Mouse (Mus musculus): Measurements from ENCODE around the gene Zfyve28.

The Zfyve28 gene

GRCm38 (mm10) chr5:34246443-34246842 lies 41.8 kb downstream of the Zfyve28 start:
- no peak for DNase-seq

DNA sequence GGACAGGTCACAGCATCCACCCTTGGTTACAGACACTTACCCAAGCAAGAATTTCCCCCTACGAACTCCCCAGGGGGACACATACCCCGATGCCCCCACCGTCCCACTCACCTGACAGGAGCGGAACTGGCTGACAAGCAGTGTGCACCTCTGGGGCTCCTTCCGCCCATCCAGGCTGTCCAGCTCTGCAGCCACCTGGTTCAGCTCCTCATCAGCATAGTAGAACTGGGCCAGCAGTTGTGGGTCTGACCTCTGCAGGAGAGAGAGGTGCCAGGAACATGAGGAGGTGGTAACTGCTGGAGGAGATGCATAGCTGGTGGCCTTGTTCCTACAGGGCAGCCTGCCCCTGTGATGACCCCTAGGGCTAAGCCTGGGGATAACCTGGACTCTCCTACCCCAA lies 45.2 kb downstream of the Zfyve28 start:
- no peak for DNase-seq

DNA sequence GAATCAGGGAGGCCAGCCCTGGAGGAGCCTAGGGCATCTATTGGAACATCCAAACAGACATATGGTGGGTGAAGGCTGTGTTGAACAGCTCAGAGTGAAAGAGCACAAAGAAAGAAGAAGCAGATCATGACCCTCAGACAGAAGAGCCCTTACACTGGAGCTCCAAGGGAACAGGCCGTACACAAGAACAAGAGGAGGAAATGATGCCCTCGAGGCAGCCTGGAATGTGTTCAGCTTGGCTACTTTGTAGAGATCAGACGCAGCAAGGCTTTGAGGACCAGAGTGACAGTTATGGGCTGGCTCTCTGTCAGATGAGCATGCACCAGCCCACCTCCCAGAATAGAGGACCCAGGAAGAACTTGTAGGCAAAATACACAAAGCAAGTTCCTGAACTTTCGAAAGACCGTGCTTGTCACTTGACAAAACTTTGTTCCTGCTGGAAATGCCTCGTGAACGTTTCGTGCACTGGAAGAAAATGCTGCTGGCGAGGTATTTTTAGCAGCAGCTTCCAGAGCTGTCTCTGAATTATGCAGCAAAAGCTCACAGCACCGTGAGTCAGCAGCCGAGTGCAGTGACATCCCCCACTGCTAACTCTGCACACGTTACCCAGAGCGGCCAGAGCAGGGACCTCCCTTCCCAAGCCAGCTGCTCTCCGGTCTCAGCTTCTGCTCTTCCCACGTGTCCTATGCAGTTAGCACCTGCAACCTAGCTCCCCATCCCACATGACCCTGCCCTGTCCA lies 45.9 kb downstream of the Zfyve28 start:
- peak; percentile 56 for DNase-seq

DNA sequence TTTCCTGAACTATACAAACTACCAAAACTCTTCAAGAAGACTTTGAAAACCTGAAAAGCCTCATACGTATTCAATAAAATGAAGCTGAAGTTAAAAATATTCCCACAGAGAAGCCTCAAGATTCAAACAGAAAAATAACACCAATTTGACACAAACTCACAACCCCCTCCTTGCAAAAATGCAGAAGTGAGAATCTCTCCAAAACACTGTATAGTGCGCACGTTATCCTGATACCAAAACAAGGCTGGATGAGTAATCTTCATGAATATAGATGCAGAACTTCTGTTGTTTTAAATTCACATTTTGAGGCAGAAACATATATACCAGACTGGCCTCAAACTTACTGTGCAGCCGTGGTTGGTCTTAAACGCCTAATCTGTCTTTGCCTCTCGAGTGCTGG lies 49.8 kb downstream of the Zfyve28 start:
- DNase-seq = no peak

- DNase-seq = peak; percentile 62
Measured at GRCm38 (mm10) chr5:34235898-34236420, 52.3 kb downstream of the Zfyve28 start.

GRCm38 (mm10) chr5:34235056-34235455 lies 53.2 kb downstream of the Zfyve28 start:
- DNase-seq = no peak

GRCm38 (mm10) chr5:34233221-34233515 lies 55.1 kb downstream of the Zfyve28 start:
- no peak for DNase-seq

- DNase-seq = no peak
Measured at GRCm38 (mm10) chr5:34232481-34233220, 55.6 kb downstream of the Zfyve28 start.

DNA sequence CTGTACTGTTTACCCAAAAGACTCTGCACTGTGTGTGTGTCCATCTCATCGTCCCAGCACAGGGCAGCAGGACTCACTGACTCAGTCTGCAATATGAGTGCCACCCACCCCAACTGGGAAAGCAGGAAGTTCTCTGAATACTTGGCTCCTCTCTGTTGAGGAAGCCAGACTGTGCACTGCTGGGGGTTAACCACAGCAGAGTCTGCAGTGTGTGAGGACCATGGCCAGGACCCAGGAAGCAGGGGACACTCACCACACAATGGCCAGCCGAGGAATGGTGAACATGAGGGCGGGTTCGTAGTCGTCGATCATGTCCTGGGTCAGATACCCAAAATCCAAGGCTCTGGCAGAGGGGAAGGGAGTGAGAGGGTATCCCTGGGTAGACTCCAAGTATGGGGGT lies 56.3 kb downstream of the Zfyve28 start:
- no peak for DNase-seq

DNA sequence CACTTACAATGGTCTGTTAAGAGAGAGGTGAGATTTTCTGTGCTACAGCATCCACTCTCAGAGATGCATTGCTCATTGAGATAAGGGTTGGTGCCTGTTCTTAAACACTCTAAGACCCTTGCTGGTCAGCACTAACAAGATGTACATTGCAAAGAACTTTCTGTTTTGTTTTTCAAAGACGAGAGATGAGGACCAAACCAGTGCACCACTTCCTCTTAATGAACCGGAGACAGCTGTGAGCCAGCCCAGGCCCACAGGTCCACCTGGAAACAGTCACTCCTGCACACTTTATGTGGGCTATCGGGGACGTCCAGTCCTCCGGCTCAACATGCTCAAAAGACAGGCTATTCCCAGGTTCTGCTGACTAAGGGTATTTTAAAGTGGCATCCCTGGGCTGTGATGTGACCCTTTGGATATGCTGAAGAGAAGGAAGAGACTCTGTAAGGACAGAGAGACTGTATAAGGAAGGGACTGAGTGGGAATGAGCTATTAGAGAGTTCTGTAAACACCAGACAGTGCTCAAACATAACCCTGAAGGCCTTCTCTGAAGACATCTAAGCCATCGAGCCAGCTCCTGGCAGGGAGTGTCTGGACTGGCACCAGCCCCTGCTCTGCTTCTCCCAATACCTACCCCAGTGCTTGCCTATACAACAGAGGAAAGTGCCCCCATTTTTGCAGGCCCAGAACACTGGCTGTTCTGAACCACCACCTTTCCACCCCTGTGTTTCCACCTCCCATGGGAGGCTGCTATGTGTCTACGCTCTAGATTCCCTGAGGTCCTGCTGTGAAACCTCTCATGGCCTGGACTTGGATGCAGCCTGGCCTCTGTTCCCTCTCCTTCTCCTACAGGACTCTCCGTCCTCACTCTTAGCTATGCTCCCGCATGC lies 57.4 kb downstream of the Zfyve28 start:
- DNase-seq = no peak

- no peak for DNase-seq
Measured at GRCm38 (mm10) chr5:34229503-34229902, 58.7 kb downstream of the Zfyve28 start.

DNA sequence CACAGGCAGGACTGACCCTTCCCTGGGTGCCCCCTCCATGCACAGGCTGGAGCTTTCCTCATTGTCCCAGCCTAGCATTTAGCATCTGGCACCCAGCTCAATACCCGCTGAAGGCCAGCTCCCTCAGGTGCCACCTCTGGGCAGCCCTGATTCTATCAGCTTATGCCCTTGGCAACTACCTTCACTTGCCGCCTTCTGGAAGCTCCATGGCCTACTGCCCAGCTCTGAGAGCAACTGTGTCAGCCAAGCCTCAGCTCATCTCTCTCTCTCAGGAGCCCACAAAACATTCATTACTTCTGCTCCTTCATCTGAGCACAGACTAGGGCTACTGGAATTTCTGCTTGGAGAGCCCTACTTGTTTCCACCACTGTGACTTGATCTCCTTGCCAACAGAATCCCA lies 62.7 kb downstream of the Zfyve28 start:
- DNase-seq = no peak

DNA sequence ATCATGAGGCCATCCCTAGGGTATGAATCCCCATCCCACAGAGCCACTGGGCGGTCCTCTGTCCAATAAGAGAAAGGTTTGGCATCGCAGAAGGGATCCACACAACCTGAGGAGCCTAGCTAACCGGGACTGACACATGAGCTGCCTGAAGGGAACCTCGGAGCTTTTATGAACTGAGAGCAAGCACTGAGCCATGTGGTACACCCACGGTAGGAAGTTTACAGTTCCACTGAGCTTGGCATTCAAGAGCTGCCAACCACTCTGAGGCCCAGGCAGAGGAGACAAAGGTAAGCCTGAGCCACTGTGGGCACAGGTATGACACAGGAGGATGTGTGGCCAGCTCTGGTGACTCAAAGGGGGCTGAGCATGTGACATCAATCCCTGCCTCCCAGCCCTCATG lies 63.7 kb downstream of the Zfyve28 start:
- no peak for DNase-seq

DNA sequence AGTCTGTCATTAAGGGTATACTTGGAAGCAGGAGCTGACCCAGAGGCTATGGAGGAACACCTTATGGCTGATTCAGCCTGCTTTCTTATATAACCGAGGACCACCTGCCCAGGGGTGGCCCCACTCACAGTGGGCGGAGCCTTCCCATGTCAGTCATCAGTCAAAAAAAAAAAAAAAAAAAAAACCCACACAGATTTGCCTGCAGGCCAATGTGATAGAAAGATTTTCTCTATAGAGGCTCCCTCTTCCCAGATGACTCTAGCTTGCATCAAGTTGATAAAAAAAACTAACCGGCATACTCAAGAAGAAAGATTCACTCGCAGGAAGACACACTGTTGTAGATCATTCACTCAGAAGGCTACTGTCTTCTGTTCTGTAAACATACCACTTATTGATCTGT lies 68.2 kb downstream of the Zfyve28 start:
- DNase-seq = no peak

DNA sequence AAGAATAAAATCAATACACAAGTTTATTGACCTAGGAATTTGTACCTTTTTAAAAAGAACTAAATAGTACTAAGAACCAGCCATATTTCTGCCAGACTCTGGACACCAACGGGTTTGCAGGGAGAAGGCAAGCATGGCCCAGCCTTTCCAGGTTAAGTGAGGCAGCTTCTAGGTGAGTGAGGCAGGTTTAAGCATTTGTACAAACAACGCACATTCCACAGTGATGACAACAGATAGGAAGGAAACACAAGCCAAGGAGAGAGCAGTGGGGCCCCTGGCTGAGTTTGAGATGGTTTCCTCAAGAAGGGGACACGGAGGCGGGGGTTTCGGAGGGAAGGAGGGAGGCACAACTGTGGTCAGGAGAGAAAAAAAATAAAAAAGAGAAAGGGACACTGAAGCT lies 69.6 kb downstream of the Zfyve28 start:
- no peak for DNase-seq

- DNase-seq = no peak
Measured at GRCm38 (mm10) chr5:34217756-34218155, 70.5 kb downstream of the Zfyve28 start.

GRCm38 (mm10) chr5:34216025-34216424 lies 72.2 kb downstream of the Zfyve28 start:
- DNase-seq = no peak

DNA sequence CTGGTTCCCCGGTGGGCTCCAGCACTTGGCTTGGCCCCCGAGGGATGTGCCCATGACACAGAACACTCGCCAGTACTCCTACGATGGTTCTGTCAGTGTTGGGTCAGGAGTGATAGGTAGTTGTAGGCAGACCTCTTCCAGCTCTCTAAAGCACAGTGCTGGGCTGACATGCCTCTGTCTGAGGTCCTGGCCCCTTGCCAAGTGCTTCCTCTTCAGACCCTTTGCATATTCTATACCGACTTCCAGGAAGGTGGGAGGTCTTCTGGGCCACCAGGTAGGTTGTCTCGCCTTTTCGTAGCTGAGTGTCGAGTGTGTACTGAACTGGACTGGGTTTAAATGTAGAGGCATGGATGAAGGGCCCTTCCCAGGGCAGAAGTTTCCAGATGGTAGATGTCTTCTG lies 74.6 kb downstream of the Zfyve28 start:
- DNase-seq = no peak

GRCm38 (mm10) chr5:34210279-34210678 lies 78.0 kb downstream of the Zfyve28 start:
- peak; percentile 84 for DNase-seq

DNA sequence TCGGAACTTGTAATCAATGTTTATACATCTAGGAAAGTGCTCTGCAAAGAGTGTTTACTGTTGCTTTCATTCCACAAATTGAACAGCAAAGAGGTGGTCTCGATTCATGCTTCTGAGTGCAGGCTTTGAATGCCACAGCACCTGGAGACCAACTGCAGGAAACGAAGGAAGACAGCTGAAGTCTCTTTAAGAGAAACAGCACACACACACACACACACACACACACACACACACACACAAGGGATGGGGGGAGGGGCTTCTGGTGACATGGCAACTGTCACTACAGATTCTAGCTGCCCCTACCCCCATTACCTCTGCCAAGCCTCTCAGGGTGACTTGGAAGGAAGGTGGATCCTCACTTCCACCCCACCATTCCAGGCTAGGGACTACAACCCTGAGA lies 80.7 kb downstream of the Zfyve28 start:
- no peak for DNase-seq

DNA sequence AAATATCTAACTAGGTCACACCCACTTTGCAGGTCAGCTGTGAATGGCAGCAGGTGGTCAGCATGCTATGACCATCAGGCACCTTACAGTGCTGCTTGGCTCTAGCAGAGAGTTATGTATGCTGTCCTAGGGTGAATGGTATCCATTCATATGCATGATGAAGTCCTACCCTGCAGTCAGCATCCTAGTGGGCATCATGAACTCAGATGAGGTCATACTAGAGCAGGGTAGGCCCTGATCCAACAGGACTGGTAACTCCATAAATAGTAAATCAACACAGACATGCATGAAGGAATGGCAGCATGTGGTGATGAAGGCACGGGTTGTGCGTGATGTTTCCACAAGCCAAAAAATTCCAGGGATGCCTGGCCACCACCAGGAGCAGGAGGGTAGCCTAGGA lies 82.5 kb downstream of the Zfyve28 start:
- no peak for DNase-seq

DNA sequence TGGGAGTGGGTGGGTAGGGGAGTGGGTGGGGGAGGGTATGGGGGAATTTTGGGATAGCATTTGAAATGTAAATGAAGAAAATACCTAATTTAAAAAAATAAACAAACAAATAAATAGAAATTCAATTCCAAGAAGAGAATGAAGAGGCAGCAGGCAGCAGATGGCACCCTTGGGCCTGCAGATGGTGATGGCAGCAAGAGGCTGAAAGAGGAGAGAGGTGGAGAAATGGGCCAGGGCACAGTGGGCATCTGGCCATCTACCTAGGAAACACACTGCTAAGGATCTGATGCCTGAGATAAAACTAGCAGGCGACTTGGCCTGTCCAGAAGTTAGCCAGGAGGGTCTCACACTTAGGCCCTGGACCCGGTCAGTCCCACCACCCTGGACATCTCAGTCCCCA lies 83.3 kb downstream of the Zfyve28 start:
- DNase-seq = no peak

DNA sequence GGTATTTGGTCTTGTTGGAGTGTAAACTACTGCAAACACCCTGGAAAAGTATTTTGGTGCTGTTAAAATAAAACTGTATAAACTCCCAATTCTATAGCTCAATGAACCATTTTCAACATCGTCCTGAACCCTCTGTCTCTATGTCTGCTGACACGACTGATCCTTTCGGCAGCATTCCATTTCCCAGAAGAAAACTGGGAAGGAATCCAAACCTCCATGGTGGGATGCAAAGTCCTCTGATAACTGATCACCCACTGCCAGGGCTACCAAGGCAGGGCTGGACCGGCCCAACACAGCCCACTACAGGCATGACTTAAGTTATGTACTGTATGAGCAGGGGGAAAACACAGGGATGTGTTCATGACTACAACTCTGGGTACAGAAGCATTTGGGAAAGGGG lies 86.2 kb downstream of the Zfyve28 start:
- DNase-seq = no peak

DNA sequence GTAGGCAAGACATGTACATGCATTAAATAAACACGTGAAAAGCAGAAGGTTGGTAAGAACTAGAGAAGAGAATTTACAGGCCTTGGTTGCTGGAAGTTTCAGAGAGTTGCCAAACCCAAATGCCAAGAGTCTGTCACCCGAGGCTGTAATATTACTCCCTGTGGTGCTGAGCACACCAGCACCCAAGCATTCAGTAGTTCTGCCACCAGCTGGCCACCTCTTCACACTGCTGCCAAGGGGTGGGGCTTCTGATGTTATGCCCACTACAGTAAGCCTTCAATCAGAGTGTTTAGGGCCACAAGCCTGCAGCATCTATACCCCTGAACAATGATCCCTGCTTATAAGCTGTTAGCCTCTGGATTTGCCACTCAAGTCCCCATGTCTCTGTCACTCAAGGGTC lies 86.9 kb downstream of the Zfyve28 start:
- peak; percentile 53 for DNase-seq
